Mouse (Mus musculus) heart, embryonic 10.5 days (tissue): Measurements from ENCODE around the gene Gm7168. TPM values are rescaled to one million over a fixed set of nuclear protein-coding genes. Genes with fewer than 3 reads are reported as not detected.
"Not testable (repeated sequence)": the region's sequence is repeated elsewhere in the genome, so short reads cannot be mapped to it uniquely, and the experiment has no call there.

Experiments used
- DNase-seq: peaks from one replicate; pipeline ENCODE4 v3.0.0-alpha.2; 2017; ENCODE audit warnings: low spot score
- H3K27ac ChIP-seq: fragments of 300-500 bp; sonication (generic); 2 replicates; pipeline ENCODE4 v1.5.1; 2016; ENCODE audit warnings: mild to moderate bottlenecking
- H3K27me3 ChIP-seq: fragments of 300-500 bp; sonication (generic); 2 replicates; pipeline ENCODE4 v1.6.1; 2016; ENCODE audit warnings: mild to moderate bottlenecking; ENCODE audit not compliant: poor library complexity, insufficient read depth, severe bottlenecking
- H3K36me3 ChIP-seq: fragments of 300-500 bp; sonication (generic); 2 replicates; pipeline ENCODE4 v1.6.1; 2016; ENCODE audit warnings: mild to moderate bottlenecking, moderate library complexity
- H3K4me1 ChIP-seq: fragments of 300-500 bp; sonication (generic); 2 replicates; pipeline ENCODE4 v1.6.1; 2016; ENCODE audit warnings: mild to moderate bottlenecking
- H3K4me3 ChIP-seq: fragments of 300-500 bp; sonication (generic); 2 replicates; pipeline ENCODE4 v1.5.1; 2016; ENCODE audit warnings: mild to moderate bottlenecking, moderate library complexity
- H3K9me3 ChIP-seq: fragments of 300-500 bp; sonication (generic); 2 replicates; pipeline ENCODE4 v1.6.1; 2016; ENCODE audit warnings: mild to moderate bottlenecking, moderate library complexity
- WGBS: fragments of 180-500 bp; shearing (Covaris S2); methylation state at CpG from one replicate; pipeline ENCODE4 v1.1.7; 2016; 5-methylcytosine and 5-hydroxymethylcytosine counted together
- polyA plus RNA-seq: library from polyadenylated mRNA; unstranded; fragments of >200 nt; fragmentation: Nextera tagmentation; extraction: Ambion mirVana; gene quantifications from 2 replicates; pipeline ENCODE4 v1.2.1, GENCODE M21; 2016

Gm7168 gene
- polyA plus RNA-seq, 1 experiment from 2014 or later: not detected

- peaks cover 11% of the 10 kb centered on the region; the same call in 1 of the 2 replicates for H3K4me1 ChIP-seq
- no peaks in the 10 kb centered on the region for H3K27me3 ChIP-seq
- DNase-seq: no peak
- no peaks in the 10 kb centered on the region for H3K36me3 ChIP-seq
- no peak overlapping the region for H3K4me3 ChIP-seq
- H3K9me3 ChIP-seq: no peaks in the 10 kb centered on the region
- 86% methylated on average over 4 of the region's 4 CpGs for WGBS
- H3K27ac ChIP-seq: no peak overlapping the region
Observed at GRCm38 (mm10) chr17:13937787-13938186, 10.4 kb upstream of the Gm7168 start.

GRCm38 (mm10) chr17:13938652-13939051 is 9.5 kb upstream of the Gm7168 start:
- Histone ChIP-seq H3K4me3 (no peak overlapping the region), H3K36me3 (no peaks in the 10 kb centered on the region), H3K27ac (no peak overlapping the region), H3K27me3 (no peaks in the 10 kb centered on the region), H3K4me1 (peaks cover 11% of the 10 kb centered on the region; the same call in 1 of the 2 replicates), H3K9me3 (no peaks in the 10 kb centered on the region)
- no peak for DNase-seq
- WGBS: 64% methylated on average over 3 of the region's 3 CpGs

- H3K27ac ChIP-seq, H3K27me3 ChIP-seq, H3K9me3 ChIP-seq, DNase-seq, H3K4me3 ChIP-seq, H3K36me3 ChIP-seq: not testable (repeated sequence)
- H3K4me1 ChIP-seq: peaks cover 11% of the 10 kb centered on the region; the same call in 1 of the 2 replicates
- WGBS: 63% methylated on average over 2 of the region's 2 CpGs
Observed at GRCm38 (mm10) chr17:13939231-13939630, 8.9 kb upstream of the Gm7168 start.

DNA sequence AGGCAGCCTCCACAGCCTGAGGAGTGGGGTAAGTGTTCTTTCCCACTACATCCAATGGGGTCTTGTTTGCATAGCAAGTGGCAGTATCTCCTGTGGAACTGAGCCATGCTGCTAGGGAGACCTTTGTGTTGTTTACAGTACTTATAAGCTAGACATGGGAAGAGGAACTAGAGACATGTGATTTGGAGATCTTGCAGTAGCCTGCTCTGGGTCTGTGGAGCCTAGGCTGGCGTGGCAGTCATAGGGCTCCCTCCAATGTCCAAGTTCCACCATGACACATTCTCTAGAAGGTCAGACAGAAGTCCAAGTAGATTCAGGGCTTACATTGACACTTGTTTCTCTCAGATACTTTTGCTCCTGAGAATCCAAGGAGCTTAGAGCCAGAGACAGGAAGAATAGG is 7.7 kb upstream of the Gm7168 start:
- Histone ChIP-seq H3K27ac (no peak overlapping the region), H3K36me3 (no peaks in the 10 kb centered on the region), H3K4me3 (no peak overlapping the region), H3K27me3 (no peaks in the 10 kb centered on the region), H3K4me1 (peaks cover 11% of the 10 kb centered on the region; the same call in 1 of the 2 replicates), H3K9me3 (no peaks in the 10 kb centered on the region)
- 78% methylated on average over 1 of the region's 1 CpGs for WGBS
- no peak for DNase-seq

DNA sequence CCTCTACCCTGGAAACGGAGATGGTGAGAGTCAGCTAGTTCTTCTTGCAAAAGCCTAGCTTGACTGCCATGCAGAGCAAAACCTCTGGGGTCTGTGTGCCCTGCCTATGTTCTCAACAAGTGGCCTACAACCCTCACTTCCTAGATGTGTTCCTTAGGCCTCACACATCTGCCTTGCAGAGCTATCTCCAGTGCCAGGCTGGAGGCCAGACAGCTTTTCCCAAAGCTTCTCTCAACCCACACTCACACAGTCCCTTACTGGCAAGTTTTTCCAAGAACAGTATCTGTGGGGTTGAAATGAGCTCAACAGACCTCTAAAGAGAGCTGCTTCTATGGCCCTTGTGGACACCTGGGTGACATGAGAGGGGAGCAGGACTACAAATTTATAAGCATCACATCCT is 3.4 kb downstream of the Gm7168 start:
- DNase-seq, H3K36me3 ChIP-seq, H3K4me3 ChIP-seq, H3K4me1 ChIP-seq, H3K27ac ChIP-seq, H3K27me3 ChIP-seq, H3K9me3 ChIP-seq: not testable (repeated sequence)
- 74% methylated on average over 1 of the region's 1 CpGs for WGBS

GRCm38 (mm10) chr17:13958129-13958528 is 10.0 kb downstream of the Gm7168 start:
- H3K4me3 ChIP-seq, H3K9me3 ChIP-seq, H3K4me1 ChIP-seq, H3K36me3 ChIP-seq, DNase-seq, H3K27me3 ChIP-seq, H3K27ac ChIP-seq: not testable (repeated sequence)
- WGBS: 58% methylated on average over 1 of the region's 2 CpGs

DNA sequence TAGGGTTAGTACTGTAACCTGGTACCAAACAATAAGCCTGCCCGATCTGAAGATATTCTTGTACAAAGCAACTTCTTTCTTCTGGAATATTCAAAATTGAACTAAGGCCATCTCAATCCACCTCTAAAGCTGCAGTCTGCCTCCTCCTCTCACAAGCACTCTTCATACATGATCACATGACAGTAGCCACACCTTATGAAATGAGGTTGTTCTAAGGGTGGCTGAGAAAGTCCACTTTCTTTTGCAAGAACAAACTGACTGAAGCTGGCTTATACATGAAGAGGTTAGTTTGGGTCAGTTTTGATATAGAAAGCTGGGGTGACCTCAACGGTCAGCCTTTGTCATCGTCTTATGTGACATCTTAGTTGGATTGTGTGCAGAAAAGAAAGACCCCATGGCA is 14.1 kb downstream of the Gm7168 start:
- not testable (repeated sequence) for DNase-seq, H3K9me3 ChIP-seq, H3K27ac ChIP-seq, H3K36me3 ChIP-seq, H3K4me1 ChIP-seq, H3K27me3 ChIP-seq, H3K4me3 ChIP-seq
- WGBS: 89% methylated on average over 3 of the region's 3 CpGs

- 53% methylated on average over 1 of the region's 2 CpGs for WGBS
- H3K27ac ChIP-seq, H3K36me3 ChIP-seq, H3K9me3 ChIP-seq, DNase-seq, H3K27me3 ChIP-seq, H3K4me1 ChIP-seq, H3K4me3 ChIP-seq: not testable (repeated sequence)
Observed at GRCm38 (mm10) chr17:13965048-13965447, 16.9 kb downstream of the Gm7168 start.

DNA sequence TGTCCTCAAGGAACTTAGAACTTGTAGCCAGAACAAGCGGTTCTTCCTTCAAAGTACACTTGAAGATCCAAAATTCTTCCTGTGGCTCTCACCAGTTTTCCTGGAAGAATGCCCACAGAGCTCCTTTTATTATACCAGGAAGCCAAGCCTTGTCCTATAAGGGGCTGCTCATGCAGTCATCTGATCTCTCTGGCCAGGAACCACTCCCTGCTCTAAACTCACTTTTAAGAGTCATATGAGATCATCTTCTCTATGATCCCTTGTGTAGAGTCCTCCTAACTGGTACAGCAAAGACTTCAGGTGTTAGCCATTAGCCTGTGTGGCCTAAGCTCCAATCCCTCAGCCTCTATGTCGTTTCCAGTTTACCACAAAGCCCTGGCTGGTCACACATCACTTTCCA is 21.7 kb downstream of the Gm7168 start:
- not testable (repeated sequence) for H3K4me3 ChIP-seq, H3K27ac ChIP-seq, H3K4me1 ChIP-seq, H3K27me3 ChIP-seq, H3K9me3 ChIP-seq, H3K36me3 ChIP-seq, DNase-seq
- 64% methylated on average over 1 of the region's 2 CpGs for WGBS

GRCm38 (mm10) chr17:13970796-13971195 is 22.6 kb downstream of the Gm7168 start:
- not testable (repeated sequence) for H3K9me3 ChIP-seq, H3K27ac ChIP-seq, DNase-seq, H3K27me3 ChIP-seq, H3K4me3 ChIP-seq, H3K4me1 ChIP-seq, H3K36me3 ChIP-seq
- 55% methylated on average over 5 of the region's 5 CpGs for WGBS

GRCm38 (mm10) chr17:13987690-13988089 is 39.5 kb downstream of the Gm7168 start:
- no peak for DNase-seq
- H3K36me3 ChIP-seq: no peaks in the 10 kb centered on the region
- H3K27me3 ChIP-seq: no peaks in the 10 kb centered on the region
- no peaks in the 10 kb centered on the region for H3K4me1 ChIP-seq
- WGBS: 83% methylated on average over 1 of the region's 1 CpGs
- H3K4me3 ChIP-seq: no peak overlapping the region
- H3K9me3 ChIP-seq: no peaks in the 10 kb centered on the region
- H3K27ac ChIP-seq: no peak overlapping the region

DNA sequence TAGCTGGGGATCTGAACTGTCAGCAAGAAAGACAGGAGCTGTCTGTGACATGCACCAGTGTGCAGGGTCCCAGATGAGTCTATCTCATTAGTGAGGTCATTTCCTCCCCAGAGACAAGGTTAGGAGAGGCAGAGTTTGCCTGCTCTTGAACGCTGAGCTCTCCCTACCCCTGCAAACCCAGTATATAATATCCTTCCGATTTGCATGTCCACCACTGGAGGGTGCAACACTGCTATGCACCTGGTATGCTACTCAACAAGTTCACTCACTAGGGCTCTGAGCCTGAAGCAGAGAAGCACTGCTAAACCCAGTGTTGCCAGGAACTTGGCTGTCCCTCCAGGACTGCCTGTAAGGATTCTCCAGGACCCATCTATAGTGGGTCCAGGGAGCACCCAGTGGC is 45.3 kb downstream of the Gm7168 start:
- not testable (repeated sequence) for H3K27ac ChIP-seq, H3K4me1 ChIP-seq, H3K4me3 ChIP-seq, H3K9me3 ChIP-seq, DNase-seq, H3K36me3 ChIP-seq, H3K27me3 ChIP-seq
- 40% methylated on average over 2 of the region's 2 CpGs for WGBS
